Mouse (Mus musculus): ENCODE results near the gene Foxo1. TPM values are rescaled to one million over a fixed set of nuclear protein-coding genes. Genes with fewer than 3 reads are reported as not detected.

The Foxo1 gene
- polyA plus RNA-seq, 1 experiment from 2014 or later = 7.1 TPM

DNA sequence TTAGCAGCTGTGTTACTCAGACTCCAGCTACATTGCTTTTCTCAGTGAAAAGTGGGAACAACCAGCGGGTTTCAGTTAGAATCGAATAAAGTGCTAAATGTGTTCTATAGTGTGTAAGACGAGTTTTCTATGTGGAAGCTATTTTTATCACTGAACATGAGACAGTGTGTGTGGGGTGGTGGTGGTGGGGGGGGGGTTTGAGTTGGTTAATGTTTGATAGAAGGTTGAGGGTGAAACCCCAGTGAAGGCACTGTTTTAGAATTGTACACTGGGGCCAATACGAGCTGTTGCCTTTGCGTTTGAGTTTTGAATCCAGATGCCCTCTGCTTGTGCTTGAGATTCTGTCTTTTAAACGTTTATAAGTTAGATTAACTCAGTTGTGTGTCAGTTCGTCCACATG lies 24.4 kb downstream of the Foxo1 start:
- Histone ChIP-seq H3K9me3 (replicated peaks; ENCODE audit: control insufficient read depth, low read length) (no peaks in the 10 kb centered on the region), H3K4me2 (no peak overlapping the region), H3K27me3 (ENCODE audit: control insufficient read depth, insufficient read depth, low read length) (no peaks in the 10 kb centered on the region), H3K4me1 (ENCODE audit: control insufficient read depth, insufficient read depth, low read length) (peaks cover 9% of the 10 kb centered on the region), H3K27ac (ENCODE audit: low read depth, low read length) (no peak overlapping the region), H3K36me3 (ENCODE audit: control insufficient read depth, insufficient read depth, low read length) (no peaks in the 10 kb centered on the region), H3K4me3 (ENCODE audit: low read depth, low read length) (no peak overlapping the region), H3K9ac (ENCODE audit: low read depth, low read length) (no peak overlapping the region)
- WGBS (ENCODE audit: insufficient replicate concordance) = 69% methylated on average over 7 of the region's 7 CpGs
- ATAC-seq (replicated peaks; ENCODE audit: insufficient number of reproducible peaks, low FRiP score, low TSS enrichment) = no peak

DNA sequence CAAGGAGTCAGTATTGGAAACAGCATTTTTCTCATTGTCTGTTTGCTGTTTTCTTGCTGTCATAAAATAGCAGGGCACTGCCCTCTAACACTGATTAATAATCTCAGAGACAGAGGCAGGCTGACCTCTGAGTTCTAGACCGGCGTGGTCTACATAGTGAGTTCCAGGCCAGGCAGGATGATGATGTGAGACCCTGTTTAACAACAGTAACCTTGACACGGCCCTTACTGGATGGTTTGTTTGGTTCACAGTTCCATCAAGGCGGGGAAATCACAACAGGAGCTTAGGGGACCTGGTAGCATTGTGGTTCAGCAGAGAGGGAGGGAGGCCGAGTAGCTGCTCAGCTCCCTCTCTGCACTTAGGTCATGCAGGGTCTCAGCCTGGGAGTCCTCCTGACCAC lies 25.8 kb downstream of the Foxo1 start:
- peaks cover 17% of the 10 kb centered on the region for H3K4me1 ChIP-seq (ENCODE audit: control insufficient read depth, insufficient read depth, low read length)
- H3K27me3 ChIP-seq (ENCODE audit: control insufficient read depth, insufficient read depth, low read length) = no peaks in the 10 kb centered on the region
- H3K4me3 ChIP-seq (ENCODE audit: low read depth, low read length) = no peak overlapping the region
- H3K27ac ChIP-seq (ENCODE audit: low read depth, low read length) = no peak overlapping the region
- WGBS (ENCODE audit: insufficient replicate concordance) = 54% methylated on average over 5 of the region's 5 CpGs
- H3K4me2 ChIP-seq = no peak overlapping the region
- ATAC-seq (replicated peaks; ENCODE audit: insufficient number of reproducible peaks, low FRiP score, low TSS enrichment) = no peak
- H3K9ac ChIP-seq (ENCODE audit: low read depth, low read length) = peak overlapping the region; percentile 18; the same call in 1 of the 2 replicates
- no peaks in the 10 kb centered on the region for H3K36me3 ChIP-seq (ENCODE audit: control insufficient read depth, insufficient read depth, low read length)
- no peaks in the 10 kb centered on the region for H3K9me3 ChIP-seq (replicated peaks; ENCODE audit: control insufficient read depth, low read length)

DNA sequence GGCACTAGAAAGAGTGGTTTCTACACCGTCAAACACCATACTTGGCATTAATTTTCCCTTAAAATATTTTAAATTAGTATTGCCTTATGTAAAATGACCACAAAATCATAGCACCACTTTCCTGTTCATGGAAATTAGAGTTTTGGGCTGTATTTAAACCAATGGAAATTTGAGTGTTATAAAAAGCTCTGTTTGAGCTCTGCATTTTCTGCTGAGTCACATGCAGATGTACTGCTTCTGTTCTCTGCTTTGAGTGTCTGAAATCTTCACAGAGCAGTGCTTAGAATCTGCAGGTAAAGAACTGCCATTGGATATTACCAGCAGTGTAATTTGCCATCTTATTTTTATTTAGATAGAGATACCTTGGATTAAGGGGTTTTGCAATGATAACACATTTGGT lies 27.6 kb downstream of the Foxo1 start:
- Histone ChIP-seq H3K9me3 (replicated peaks; ENCODE audit: control insufficient read depth, low read length) (no peaks in the 10 kb centered on the region), H3K9ac (ENCODE audit: low read depth, low read length) (no peak overlapping the region), H3K36me3 (ENCODE audit: control insufficient read depth, insufficient read depth, low read length) (no peaks in the 10 kb centered on the region), H3K4me2 (no peak overlapping the region), H3K27ac (ENCODE audit: low read depth, low read length) (no peak overlapping the region), H3K4me1 (ENCODE audit: control insufficient read depth, insufficient read depth, low read length) (peaks cover 29% of the 10 kb centered on the region), H3K4me3 (ENCODE audit: low read depth, low read length) (no peak overlapping the region), H3K27me3 (ENCODE audit: control insufficient read depth, insufficient read depth, low read length) (no peaks in the 10 kb centered on the region)
- ATAC-seq (replicated peaks; ENCODE audit: insufficient number of reproducible peaks, low FRiP score, low TSS enrichment) = no peak
- 88% methylated on average over 1 of the region's 1 CpGs for WGBS (ENCODE audit: insufficient replicate concordance)

DNA sequence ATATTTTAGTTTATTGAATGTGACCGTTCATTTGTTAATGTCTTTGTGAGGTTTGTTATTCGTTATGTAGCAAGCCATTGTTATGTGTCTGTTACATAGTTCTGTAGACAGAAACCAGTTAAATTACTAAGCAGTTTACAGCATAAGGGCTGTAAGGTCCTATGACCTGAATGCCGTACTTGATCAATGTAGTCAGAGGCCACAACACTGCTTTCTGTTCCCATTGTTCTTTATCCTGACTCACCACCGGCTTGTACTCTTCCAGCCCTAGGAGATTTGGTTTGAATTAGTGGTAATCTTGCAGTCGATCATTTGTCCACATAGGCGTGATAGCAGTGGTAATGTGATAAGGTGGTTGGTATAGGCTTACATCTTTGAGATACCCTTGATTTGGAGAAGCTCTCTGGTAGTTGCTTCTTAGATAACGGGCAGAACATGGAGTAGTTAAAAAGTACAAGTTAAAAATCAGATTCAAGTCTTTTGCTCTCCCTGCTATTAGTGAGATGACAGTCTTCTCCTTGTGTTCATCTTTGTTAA lies 28.2 kb downstream of the Foxo1 start:
- H3K4me1 ChIP-seq (ENCODE audit: control insufficient read depth, insufficient read depth, low read length) = peaks cover 31% of the 10 kb centered on the region

DNA sequence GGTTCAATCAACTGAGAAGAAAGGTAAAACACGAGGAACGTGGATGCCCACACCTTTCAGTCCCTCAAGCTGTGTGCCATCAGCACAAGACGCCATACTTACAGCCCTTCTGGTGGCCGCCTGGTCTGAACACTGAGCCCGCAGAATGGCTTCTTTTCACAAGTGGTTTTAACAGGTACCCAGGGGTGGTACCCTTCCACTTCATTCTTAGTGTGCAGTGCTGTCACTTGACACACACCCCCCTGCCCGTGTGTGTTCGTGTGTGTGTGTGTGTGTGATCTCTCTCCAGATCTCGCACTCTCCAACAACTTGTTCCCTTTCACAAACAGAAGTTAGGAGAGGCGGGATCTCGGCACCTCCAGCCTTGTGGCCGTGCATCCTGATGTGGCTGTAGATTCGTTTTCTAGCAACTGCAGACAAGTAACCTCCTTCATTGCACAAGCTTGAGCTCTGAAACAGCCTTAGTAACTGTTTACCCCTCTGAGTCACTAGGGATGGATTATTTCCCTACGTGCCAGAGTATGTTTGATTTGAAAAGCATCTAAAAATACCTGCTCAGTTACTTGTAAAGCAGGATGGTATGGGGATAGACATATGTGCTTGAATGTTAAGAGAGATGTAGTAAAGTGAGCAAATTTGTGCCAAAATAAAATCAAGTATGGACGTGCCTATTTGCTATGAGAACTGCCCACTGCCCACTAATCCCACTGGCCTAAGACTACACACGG lies 29.3 kb downstream of the Foxo1 start:
- Histone ChIP-seq H3K4me2 (no peak overlapping the region), H3K27ac (ENCODE audit: low read depth, low read length) (no peak overlapping the region), H3K4me3 (ENCODE audit: low read depth, low read length) (no peak overlapping the region), H3K9me3 (replicated peaks; ENCODE audit: control insufficient read depth, low read length) (no peaks in the 10 kb centered on the region), H3K9ac (ENCODE audit: low read depth, low read length) (no peak overlapping the region), H3K27me3 (ENCODE audit: control insufficient read depth, insufficient read depth, low read length) (no peaks in the 10 kb centered on the region), H3K4me1 (ENCODE audit: control insufficient read depth, insufficient read depth, low read length) (peaks cover 31% of the 10 kb centered on the region), H3K36me3 (ENCODE audit: control insufficient read depth, insufficient read depth, low read length) (no peaks in the 10 kb centered on the region)
- no peak for ATAC-seq (replicated peaks; ENCODE audit: insufficient number of reproducible peaks, low FRiP score, low TSS enrichment)
- 60% methylated on average over 15 of the region's 15 CpGs for WGBS (ENCODE audit: insufficient replicate concordance)

More for the DNA sequence above, 28.2 kb downstream of the Foxo1 start:
- Histone ChIP-seq H3K4me2 (no peak overlapping the region), H3K27ac (ENCODE audit: low read depth, low read length) (no peak overlapping the region), H3K9ac (ENCODE audit: low read depth, low read length) (no peak overlapping the region), H3K9me3 (replicated peaks; ENCODE audit: control insufficient read depth, low read length) (no peaks in the 10 kb centered on the region), H3K4me3 (ENCODE audit: low read depth, low read length) (no peak overlapping the region), H3K27me3 (ENCODE audit: control insufficient read depth, insufficient read depth, low read length) (no peaks in the 10 kb centered on the region), H3K36me3 (ENCODE audit: control insufficient read depth, insufficient read depth, low read length) (no peaks in the 10 kb centered on the region)
- WGBS (ENCODE audit: insufficient replicate concordance) = 57% methylated on average over 7 of the region's 7 CpGs
- no peak for ATAC-seq (replicated peaks; ENCODE audit: insufficient number of reproducible peaks, low FRiP score, low TSS enrichment)

DNA sequence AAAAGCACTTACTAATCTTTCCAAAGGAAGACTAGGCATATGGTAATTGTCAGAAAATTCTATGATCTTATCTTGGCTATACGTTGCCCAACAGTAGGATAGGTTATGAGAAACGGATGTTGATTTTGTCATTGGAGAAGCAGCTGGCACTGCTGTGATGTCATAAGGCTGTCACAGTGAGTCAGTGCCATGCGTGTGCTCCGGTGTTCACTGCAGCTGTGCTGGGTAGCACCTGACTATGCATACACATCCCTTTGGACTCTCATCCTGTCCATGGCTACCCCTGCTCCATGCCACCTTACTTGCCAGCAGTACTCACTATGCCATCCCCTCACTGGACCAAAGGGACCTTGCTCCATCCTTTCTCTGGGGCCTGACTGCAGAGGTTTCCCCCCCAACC lies 30.5 kb downstream of the Foxo1 start:
- peaks cover 25% of the 10 kb centered on the region for H3K4me1 ChIP-seq (ENCODE audit: control insufficient read depth, insufficient read depth, low read length)
- no peak overlapping the region for H3K4me3 ChIP-seq (ENCODE audit: low read depth, low read length)
- no peak overlapping the region for H3K9ac ChIP-seq (ENCODE audit: low read depth, low read length)
- H3K36me3 ChIP-seq (ENCODE audit: control insufficient read depth, insufficient read depth, low read length) = no peaks in the 10 kb centered on the region
- H3K27me3 ChIP-seq (ENCODE audit: control insufficient read depth, insufficient read depth, low read length) = no peaks in the 10 kb centered on the region
- H3K9me3 ChIP-seq (replicated peaks; ENCODE audit: control insufficient read depth, low read length) = no peaks in the 10 kb centered on the region
- no peak overlapping the region for H3K27ac ChIP-seq (ENCODE audit: low read depth, low read length)
- H3K4me2 ChIP-seq = no peak overlapping the region
- 63% methylated on average over 4 of the region's 4 CpGs for WGBS (ENCODE audit: insufficient replicate concordance)
- no peak for ATAC-seq (replicated peaks; ENCODE audit: insufficient number of reproducible peaks, low FRiP score, low TSS enrichment)

DNA sequence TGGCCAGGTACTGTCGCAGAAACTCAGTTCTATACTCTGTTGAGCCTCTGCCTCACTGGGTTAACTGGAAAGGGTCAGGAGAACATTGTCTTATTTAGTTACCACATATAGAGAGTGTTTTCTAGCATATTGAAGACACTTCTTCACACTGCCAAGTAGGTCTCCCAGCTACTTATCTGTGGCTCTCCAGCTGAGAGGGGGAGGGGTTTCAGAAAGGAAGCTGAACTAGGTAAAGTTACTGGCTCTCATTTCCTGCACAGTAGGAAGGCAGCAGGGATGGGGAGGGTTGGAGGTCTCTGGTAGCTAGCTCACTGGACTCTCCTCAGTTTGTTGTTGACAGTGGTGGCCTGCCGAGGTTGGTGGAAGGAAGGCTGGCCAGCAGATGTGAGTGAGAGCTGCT lies 31.2 kb downstream of the Foxo1 start:
- H3K27ac ChIP-seq (ENCODE audit: low read depth, low read length) = no peak overlapping the region
- no peak overlapping the region for H3K4me2 ChIP-seq
- H3K4me3 ChIP-seq (ENCODE audit: low read depth, low read length) = no peak overlapping the region
- ATAC-seq (replicated peaks; ENCODE audit: insufficient number of reproducible peaks, low FRiP score, low TSS enrichment) = 0 out of 2 replicates have a peak, but pooled peaks have one; percentile 31
- WGBS (ENCODE audit: insufficient replicate concordance) = 33% methylated on average over 2 of the region's 2 CpGs
- no peaks in the 10 kb centered on the region for H3K9me3 ChIP-seq (replicated peaks; ENCODE audit: control insufficient read depth, low read length)
- H3K27me3 ChIP-seq (ENCODE audit: control insufficient read depth, insufficient read depth, low read length) = no peaks in the 10 kb centered on the region
- no peaks in the 10 kb centered on the region for H3K36me3 ChIP-seq (ENCODE audit: control insufficient read depth, insufficient read depth, low read length)
- H3K4me1 ChIP-seq (ENCODE audit: control insufficient read depth, insufficient read depth, low read length) = peaks cover 22% of the 10 kb centered on the region
- no peak overlapping the region for H3K9ac ChIP-seq (ENCODE audit: low read depth, low read length)

DNA sequence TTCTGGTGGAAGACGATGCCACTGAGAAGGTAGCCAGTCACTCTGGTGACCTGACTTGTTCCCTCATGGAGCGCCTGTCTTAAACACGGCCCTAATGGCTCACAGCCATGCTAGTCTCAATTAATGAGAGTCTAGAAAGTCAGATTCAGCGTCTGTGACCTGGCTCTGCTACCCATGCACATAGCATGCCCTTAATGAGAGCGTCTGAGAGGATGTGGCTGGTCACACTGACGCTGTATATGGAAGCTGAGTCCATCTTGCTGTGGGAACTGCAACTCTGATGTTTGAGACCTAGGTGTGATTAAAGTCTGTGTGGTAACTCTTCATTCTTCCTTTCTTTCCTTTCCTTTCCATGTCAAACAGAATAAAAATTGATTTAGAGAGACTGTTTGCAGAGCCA lies 32.4 kb downstream of the Foxo1 start:
- Histone ChIP-seq H3K4me1 (ENCODE audit: control insufficient read depth, insufficient read depth, low read length) (peaks cover 22% of the 10 kb centered on the region), H3K4me3 (ENCODE audit: low read depth, low read length) (no peak overlapping the region), H3K27ac (ENCODE audit: low read depth, low read length) (no peak overlapping the region), H3K27me3 (ENCODE audit: control insufficient read depth, insufficient read depth, low read length) (no peaks in the 10 kb centered on the region), H3K36me3 (ENCODE audit: control insufficient read depth, insufficient read depth, low read length) (no peaks in the 10 kb centered on the region), H3K9me3 (replicated peaks; ENCODE audit: control insufficient read depth, low read length) (no peaks in the 10 kb centered on the region), H3K9ac (ENCODE audit: low read depth, low read length) (no peak overlapping the region), H3K4me2 (no peak overlapping the region)
- WGBS (ENCODE audit: insufficient replicate concordance) = 76% methylated on average over 6 of the region's 6 CpGs
- no peak for ATAC-seq (replicated peaks; ENCODE audit: insufficient number of reproducible peaks, low FRiP score, low TSS enrichment)

DNA sequence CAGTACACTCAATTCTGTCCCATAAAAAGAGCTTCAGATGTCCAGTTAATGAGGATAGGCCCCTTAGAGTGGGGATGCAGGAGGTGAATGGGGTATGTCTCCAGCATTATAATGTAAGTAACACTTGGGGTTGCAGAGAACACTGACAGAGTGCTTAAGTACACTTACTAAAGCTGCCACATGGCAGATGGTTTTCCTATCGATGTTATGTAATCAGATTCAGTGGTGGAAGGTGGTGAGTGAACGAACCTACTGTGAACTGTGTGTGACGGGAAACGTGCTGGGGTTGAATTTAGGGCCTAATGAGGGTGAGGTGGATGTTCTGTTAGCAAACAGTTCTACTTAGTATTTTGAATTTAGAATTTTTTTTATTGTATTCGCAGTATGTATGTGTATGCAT lies 35.2 kb downstream of the Foxo1 start:
- 61% methylated on average over 5 of the region's 5 CpGs for WGBS (ENCODE audit: insufficient replicate concordance)
- Histone ChIP-seq H3K27ac (ENCODE audit: low read depth, low read length) (no peak overlapping the region), H3K4me2 (no peak overlapping the region), H3K36me3 (ENCODE audit: control insufficient read depth, insufficient read depth, low read length) (no peaks in the 10 kb centered on the region), H3K27me3 (ENCODE audit: control insufficient read depth, insufficient read depth, low read length) (no peaks in the 10 kb centered on the region), H3K4me3 (ENCODE audit: low read depth, low read length) (no peak overlapping the region), H3K4me1 (ENCODE audit: control insufficient read depth, insufficient read depth, low read length) (peaks cover 28% of the 10 kb centered on the region), H3K9me3 (replicated peaks; ENCODE audit: control insufficient read depth, low read length) (no peaks in the 10 kb centered on the region), H3K9ac (ENCODE audit: low read depth, low read length) (no peak overlapping the region)
- ATAC-seq (replicated peaks; ENCODE audit: insufficient number of reproducible peaks, low FRiP score, low TSS enrichment) = no peak

All from heart, embryonic 11.5 days (tissue).